Mouse (Mus musculus) MEL (cell line): ENCODE results near the gene Cldn13. TPM values are rescaled to one million over a fixed set of nuclear protein-coding genes. Genes with fewer than 3 reads are reported as not detected.

Experiments used
- DNase-seq: peaks from one replicate; pipeline ENCODE4 v3.0.0; 2011; ENCODE audit warnings: low read depth, low spot score
- H3K27ac ChIP-seq: 2 replicates; pipeline ENCODE4 v1.5.1; 2012; ENCODE audit warnings: low read depth, mild to moderate bottlenecking, control low read depth, low read length, moderate library complexity; ENCODE audit not compliant: control insufficient read depth
- H3K27me3 ChIP-seq, 2 experiments: fragments of 150-350 bp in 1 of 2; sonication (generic) in 1 of 2; 2 replicates each; pipeline ENCODE4 v1.6.1; 2012; ENCODE audit warnings: low read length in 2 of 2, mild to moderate bottlenecking in 2 of 2, improper control_type of control experiment in 1 of 2, moderate library complexity in 1 of 2; ENCODE audit not compliant: insufficient read depth in 2 of 2, control insufficient read depth in 1 of 2
- H3K36me3 ChIP-seq, 2 experiments: 2 replicates each; pipeline ENCODE4 v1.6.1; 2012 to 2014; ENCODE audit warnings: low read length in 2 of 2, improper control_type of control experiment in 1 of 2, inconsistent platforms in 1 of 2, mild to moderate bottlenecking in 1 of 2; ENCODE audit not compliant: insufficient read depth in 2 of 2, control insufficient read depth in 1 of 2
- H3K4me1 ChIP-seq, 2 experiments: fragments of 150-350 bp in 1 of 2; sonication (generic) in 1 of 2; 2 replicates each; pipeline ENCODE4 v1.6.1; 2012; ENCODE audit warnings: low read length in 2 of 2, improper control_type of control experiment in 1 of 2, mild to moderate bottlenecking in 1 of 2; ENCODE audit not compliant: insufficient read depth in 2 of 2, control insufficient read depth in 1 of 2
- H3K4me3 ChIP-seq, 2 experiments: fragments of 150-350 bp in 1 of 2; sonication (generic) in 1 of 2; 2 replicates each; pipeline ENCODE4 v1.5.1; 2012; ENCODE audit warnings: low read depth in 2 of 2, low read length in 2 of 2, mild to moderate bottlenecking in 2 of 2, moderate library complexity in 2 of 2, control low read depth in 1 of 2, improper control_type of control experiment in 1 of 2; ENCODE audit not compliant: control insufficient read depth in 1 of 2, insufficient read depth in 1 of 2
- H3K79me2 ChIP-seq: 2 replicates; pipeline ENCODE4 v1.6.1; 2012; ENCODE audit warnings: mild to moderate bottlenecking, low read length, moderate library complexity; ENCODE audit not compliant: control insufficient read depth, poor library complexity, insufficient read depth
- H3K9ac ChIP-seq: 2 replicates; pipeline ENCODE4 v1.6.1; 2012; ENCODE audit warnings: low read depth, mild to moderate bottlenecking, control low read depth, low read length, moderate library complexity; ENCODE audit not compliant: control insufficient read depth, poor library complexity, severe bottlenecking
- H3K9me3 ChIP-seq: fragments of 150-350 bp; sonication (generic); replicated peaks from 2 replicates; pipeline ENCODE4 v1.6.1; 2012; ENCODE audit warnings: mild to moderate bottlenecking, low read length, improper control_type of control experiment, moderate library complexity; ENCODE audit not compliant: insufficient read depth
- CTCF ChIP-seq, 3 experiments: IDR thresholded peaks in 2 of 3; conservative IDR thresholded peaks in 1 of 3; 2 replicates each; pipeline ENCODE4 v1.5.1; 2011 to 2012; ENCODE audit warnings: low read length in 3 of 3, low read depth in 2 of 3, mild to moderate bottlenecking in 2 of 3, improper control_type of control experiment in 1 of 3, inconsistent platforms in 1 of 3, mixed read lengths in 1 of 3, moderate library complexity in 1 of 3; ENCODE audit not compliant: control insufficient read depth in 1 of 3, insufficient read depth in 1 of 3, poor library complexity in 1 of 3, severe bottlenecking in 1 of 3
- E2F4 ChIP-seq: IDR thresholded peaks from 2 replicates; pipeline ENCODE4 v1.6.1; 2011; ENCODE audit warnings: low read depth, low read length, improper control_type of control experiment, borderline replicate concordance
- ETS1 ChIP-seq: IDR thresholded peaks from 2 replicates; pipeline ENCODE4 v1.6.1; 2012; ENCODE audit warnings: low read depth, mild to moderate bottlenecking, inconsistent platforms, low read length, improper control_type of control experiment, moderate library complexity
- GABPA ChIP-seq: IDR thresholded peaks from 2 replicates; pipeline ENCODE4 v1.6.1; 2012; ENCODE audit warnings: low read depth, mild to moderate bottlenecking, inconsistent platforms, low read length, improper control_type of control experiment, moderate library complexity
- GATA1 ChIP-seq: IDR thresholded peaks from 2 replicates; pipeline ENCODE4 v1.6.1; 2011; ENCODE audit warnings: low read depth, low read length, improper control_type of control experiment
- HCFC1 ChIP-seq: IDR thresholded peaks from 2 replicates; pipeline ENCODE4 v1.6.1; 2012; ENCODE audit warnings: low read depth, mild to moderate bottlenecking, inconsistent platforms, low read length, improper control_type of control experiment, moderate library complexity
- KAT2A ChIP-seq: conservative IDR thresholded peaks from 2 replicates; pipeline ENCODE4 v1.6.1; 2012; ENCODE audit warnings: low read depth, low read length, improper control_type of control experiment, inconsistent platforms
- MAX ChIP-seq: IDR thresholded peaks from 2 replicates; pipeline ENCODE4 v1.6.1; 2011; ENCODE audit warnings: low read length, improper control_type of control experiment
- MEF2A ChIP-seq: IDR thresholded peaks from 2 replicates; pipeline ENCODE4 v1.6.1; 2014; ENCODE audit warnings: low read depth, mild to moderate bottlenecking, inconsistent platforms, low read length, improper control_type of control experiment; ENCODE audit not compliant: poor library complexity, insufficient replicate concordance, severe bottlenecking; ENCODE audit errors: extremely low read depth
- MXI1 ChIP-seq: IDR thresholded peaks from 2 replicates; pipeline ENCODE4 v1.6.1; 2011; ENCODE audit warnings: mild to moderate bottlenecking, low read depth, low read length, improper control_type of control experiment
- MYB ChIP-seq: IDR thresholded peaks from 2 replicates; pipeline ENCODE4 v1.6.1; 2011; ENCODE audit warnings: mild to moderate bottlenecking, low read depth, low read length, improper control_type of control experiment
- MYC ChIP-seq: IDR thresholded peaks from 2 replicates; pipeline ENCODE4 v1.6.1; 2011; ENCODE audit warnings: low read depth, mild to moderate bottlenecking, low read length, improper control_type of control experiment, moderate library complexity
- NRF1 ChIP-seq: IDR thresholded peaks from 2 replicates; pipeline ENCODE4 v1.6.1; 2014; ENCODE audit warnings: low read depth, mild to moderate bottlenecking, inconsistent platforms, low read length, improper control_type of control experiment, moderate library complexity; ENCODE audit not compliant: poor library complexity, insufficient read depth, severe bottlenecking
- POLR2AphosphoS2 ChIP-seq: IDR thresholded peaks from 2 replicates; pipeline ENCODE4 v1.6.1; 2011; ENCODE audit warnings: low read length, improper control_type of control experiment
- POLR2AphosphoS5 ChIP-seq: IDR thresholded peaks from 2 replicates; pipeline ENCODE4 v1.6.1; 2012; ENCODE audit warnings: low read depth, borderline replicate concordance, mild to moderate bottlenecking, inconsistent platforms, low read length, moderate library complexity, mixed read lengths
- RAD21 ChIP-seq: IDR thresholded peaks from 2 replicates; pipeline ENCODE4 v1.6.1; 2011; ENCODE audit warnings: mild to moderate bottlenecking, low read depth, low read length, improper control_type of control experiment
- SIN3A ChIP-seq: IDR thresholded peaks from 2 replicates; pipeline ENCODE4 v1.6.1; 2012; ENCODE audit warnings: low read length, improper control_type of control experiment, inconsistent platforms
- SMC3 ChIP-seq: IDR thresholded peaks from 2 replicates; pipeline ENCODE4 v1.6.1; 2011; ENCODE audit warnings: low read depth, low read length, improper control_type of control experiment
- TAL1 ChIP-seq: IDR thresholded peaks from 2 replicates; pipeline ENCODE4 v1.6.1; 2012; ENCODE audit warnings: mild to moderate bottlenecking, inconsistent platforms, low read length, moderate library complexity, mixed read lengths
- TBP ChIP-seq: IDR thresholded peaks from 2 replicates; pipeline ENCODE4 v1.8.0; 2011; ENCODE audit warnings: low read depth, low read length, improper control_type of control experiment
- TCF12 ChIP-seq: IDR thresholded peaks from 2 replicates; pipeline ENCODE4 v1.6.1; 2014; ENCODE audit warnings: low read depth, mild to moderate bottlenecking, inconsistent platforms, low read length, improper control_type of control experiment, moderate library complexity
- USF1 ChIP-seq: IDR thresholded peaks from 2 replicates; pipeline ENCODE4 v1.6.1; 2014; ENCODE audit warnings: low read depth, mild to moderate bottlenecking, inconsistent platforms, low read length, improper control_type of control experiment, moderate library complexity
- ZC3H11A ChIP-seq: IDR thresholded peaks from 2 replicates; pipeline ENCODE4 v1.6.1; 2012; ENCODE audit warnings: low read depth, mild to moderate bottlenecking, inconsistent platforms, low read length, improper control_type of control experiment
- ZMIZ1 ChIP-seq: IDR thresholded peaks from 2 replicates; pipeline ENCODE4 v1.6.1; 2012; ENCODE audit warnings: low read depth, mild to moderate bottlenecking, inconsistent platforms, low read length, improper control_type of control experiment, moderate library complexity
- ZNF384 ChIP-seq: IDR thresholded peaks from 2 replicates; pipeline ENCODE4 v1.6.1; 2012; ENCODE audit warnings: low read depth, mild to moderate bottlenecking, inconsistent platforms, low read length, improper control_type of control experiment
- polyA plus RNA-seq, 2 experiments: library from polyadenylated mRNA; stranded (reverse) in 1 of 2; unstranded in 1 of 2; fragments of >175 nt in 1 of 2; fragments of >200 nt in 1 of 2; gene quantifications; 2 replicates each; pipeline versions ENCODE4 v1.2.1 to v1.2.4; 2012; ENCODE audit warnings: low replicate concordance in 2 of 2, low read depth in 1 of 2; ENCODE audit not compliant: insufficient read length in 2 of 2, insufficient read depth in 1 of 2, missing spikeins in 1 of 2
- total RNA-seq: library from RNA; depleted of rRNA; stranded (reverse); fragments of 300-350 nt; gene quantifications from 2 replicates; pipeline ENCODE4 v1.2.3, GENCODE M21; 2012

Cldn13 gene
- total and polyA plus RNA-seq, 3 experiments = 5.7 to 13.1 TPM; not detected in 1

- no peak overlapping the region for H3K27ac ChIP-seq
- peaks cover 0 to 46% of the 10 kb centered on the region in 2 experiments; a peak in 2 of 4 replicates for H3K36me3 ChIP-seq
Observed at GRCm38 (mm10) chr5:134918071-134918832, 2.9 kb upstream of the Cldn13 start.

GRCm38 (mm10) chr5:134914510-134914909 lies 816 bp downstream of the Cldn13 start:
- peaks cover 0 to 31% of the 10 kb centered on the region in 2 experiments; a peak in 2 of 4 replicates for H3K36me3 ChIP-seq
- H3K79me2 ChIP-seq = no peaks in the 10 kb centered on the region
- no peaks in the 10 kb centered on the region for H3K27me3 ChIP-seq
- peaks cover 22 to 48% of the 10 kb centered on the region in 2 experiments for H3K4me1 ChIP-seq
- peak overlapping the region; percentile 36 for H3K27ac ChIP-seq
- H3K9ac ChIP-seq = peak overlapping the region; percentile 36; the same call in 1 of the 2 replicates
- TF ChIP-seq MXI1 = no peak
- TF ChIP-seq GABPA = no peak
- TF ChIP-seq MEF2A = no peak
- no peak for TF ChIP-seq CTCF (IDR thresholded peaks at IDR 0.05 in 2 of 3, conservative IDR thresholded peaks at IDR 0.05 in 1 of 3; ENCODE audit: control insufficient read depth in 1 of 3, insufficient read depth in 1 of 3, low read depth in 2 of 3, low read length in 3 of 3, poor library complexity in 1 of 3, severe bottlenecking in 1 of 3)
- TF ChIP-seq E2F4 = no peak
- no peak for TF ChIP-seq NRF1
- TF ChIP-seq TAL1 = no peak
- TF ChIP-seq SMC3 = no peak
- no peak for TF ChIP-seq POLR2AphosphoS2
- TF ChIP-seq ZC3H11A = no peak
- no peak for TF ChIP-seq ETS1
- TF ChIP-seq TCF12 = no peak
- no peak for TF ChIP-seq ZMIZ1
- TF ChIP-seq POLR2AphosphoS5 = no peak
- no peak for TF ChIP-seq MAX
- TF ChIP-seq TBP = no peak
- TF ChIP-seq, all 39 proteins: peak for 0
- Histone ChIP-seq H3K4me3 (peak overlapping the region in 1 of 2 experiments; percentile 26; a peak in 2 of 4 replicates), H3K9me3 (no peaks in the 10 kb centered on the region)
- no peak for DNase-seq

More at GRCm38 (mm10) chr5:134918071-134918832, 2.9 kb upstream of the Cldn13 start:
- H3K79me2 ChIP-seq = no peaks in the 10 kb centered on the region
- no peaks in the 10 kb centered on the region for H3K9me3 ChIP-seq
- peak; percentile 87 for DNase-seq
- peaks cover 24 to 63% of the 10 kb centered on the region in 2 experiments for H3K4me1 ChIP-seq
- no peak overlapping the region for H3K9ac ChIP-seq
- peak overlapping the region in 1 of 2 experiments; percentile 30; a peak in 1 of 4 replicates for H3K4me3 ChIP-seq
- TF ChIP-seq SIN3A (peak; percentile 53), POLR2AphosphoS2 (no peak), E2F4 (no peak), MAX (0 out of 2 replicates have a peak, but pooled peaks have one; percentile 35), USF1 (no peak), TCF12 (0 out of 2 replicates have a peak, but pooled peaks have one; percentile 16), MEF2A (no peak), RAD21 (peak; percentile 24; the same call in 1 of the 2 replicates), HCFC1 (peak; percentile 80), MYB (no peak), CTCF (IDR thresholded peaks at IDR 0.05 in 2 of 3, conservative IDR thresholded peaks at IDR 0.05 in 1 of 3; ENCODE audit: control insufficient read depth in 1 of 3, insufficient read depth in 1 of 3, low read depth in 2 of 3, low read length in 3 of 3, poor library complexity in 1 of 3, severe bottlenecking in 1 of 3) (peak; percentile 86 to 91 (median 86)), NRF1 (peak; percentile 70), KAT2A (0 out of 2 replicates have a peak, but pooled peaks have one; percentile 2), MYC (peak; percentile 63; the same call in 1 of the 2 replicates), TBP (0 out of 2 replicates have a peak, but pooled peaks have one; percentile 25), GATA1 (no peak), ZNF384 (no peak), SMC3 (peak; percentile 56)
- H3K27me3 ChIP-seq = no peaks in the 10 kb centered on the region
